Mouse (Mus musculus): ENCODE data around the gene Arsb.
"Not testable (repeated sequence)": the region's sequence is repeated elsewhere in the genome, so short reads cannot be mapped to it uniquely, and the experiment has no call there.

Gene Arsb

DNA sequence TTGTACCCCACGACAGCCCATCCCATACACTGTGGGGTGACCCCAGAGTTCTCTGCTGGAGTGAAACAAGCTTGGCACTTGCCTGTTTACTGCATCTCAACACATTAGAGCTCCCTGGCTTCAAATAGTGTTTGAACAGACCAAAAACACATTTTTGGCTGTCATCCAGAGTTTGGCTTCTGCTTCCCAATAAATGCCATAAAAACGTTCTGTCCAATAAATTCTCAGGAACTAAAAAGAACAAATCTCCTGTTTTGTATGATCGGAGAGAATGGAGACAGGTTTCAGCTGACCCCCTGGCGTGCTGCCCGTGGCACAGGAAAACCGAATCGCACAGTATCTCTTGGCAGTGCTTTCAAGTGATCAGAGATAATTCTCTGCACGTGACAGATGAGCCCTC, 16.2 kb downstream of the Arsb start:
- DNase-seq (ENCODE audit: low spot score) = no peak

DNA sequence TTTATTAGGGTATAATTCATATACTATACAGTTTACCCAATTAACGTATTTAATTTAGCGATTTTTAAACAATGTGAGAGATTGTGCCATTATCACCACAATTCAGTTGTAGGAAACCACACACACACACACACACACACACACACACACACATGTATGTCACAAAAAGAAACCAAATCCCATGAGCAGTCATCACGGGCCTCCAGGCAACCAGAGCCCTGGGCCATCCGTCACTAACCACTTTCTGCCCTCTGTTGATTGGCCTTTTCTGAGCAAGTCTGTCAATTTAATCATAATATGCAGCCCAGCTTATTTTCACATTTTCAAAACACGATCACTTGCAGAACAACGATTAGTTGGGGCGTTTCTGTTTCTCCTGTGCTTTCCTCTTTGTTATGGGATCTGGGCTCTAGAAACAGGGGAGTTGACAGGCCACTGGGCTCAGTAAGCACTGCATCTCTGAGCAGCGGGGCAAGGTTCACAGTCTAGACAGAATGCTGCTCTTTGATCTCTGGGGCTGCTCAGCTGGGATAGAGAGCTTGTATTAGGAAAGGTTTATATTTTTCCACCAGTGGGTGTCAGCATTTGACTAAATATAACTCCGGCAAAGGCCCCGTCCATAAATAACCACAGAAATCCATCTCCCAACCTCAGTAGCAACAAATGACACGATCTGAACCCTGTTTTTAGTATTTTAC, 21.7 kb downstream of the Arsb start:
- DNase-seq (ENCODE audit: low spot score) = no peak

DNA sequence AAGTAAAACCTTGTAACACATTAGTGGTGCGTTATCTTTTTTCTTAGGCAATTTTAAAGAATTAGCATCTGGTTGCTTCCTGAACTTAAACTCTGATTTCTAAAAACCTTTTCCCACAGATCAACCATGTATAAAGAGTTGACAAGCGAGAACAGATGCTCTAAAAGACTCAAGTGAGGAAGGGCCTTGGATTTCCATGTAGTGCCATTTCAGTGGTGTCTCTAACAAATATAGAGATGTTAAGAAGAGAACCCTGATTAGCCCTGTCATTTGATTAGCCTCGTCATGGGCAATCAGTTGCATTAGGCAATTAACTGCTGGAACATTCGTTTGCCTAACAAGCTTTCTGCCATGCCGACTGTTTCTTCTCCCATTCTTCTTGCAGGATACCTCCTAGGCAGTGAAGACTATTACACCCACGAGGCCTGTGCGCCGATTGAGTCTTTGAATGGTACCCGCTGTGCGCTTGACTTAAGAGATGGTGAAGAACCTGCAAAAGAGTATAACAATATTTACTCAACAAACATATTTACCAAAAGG, 22.3 kb downstream of the Arsb start:
- no peak for DNase-seq (ENCODE audit: low spot score)

DNA sequence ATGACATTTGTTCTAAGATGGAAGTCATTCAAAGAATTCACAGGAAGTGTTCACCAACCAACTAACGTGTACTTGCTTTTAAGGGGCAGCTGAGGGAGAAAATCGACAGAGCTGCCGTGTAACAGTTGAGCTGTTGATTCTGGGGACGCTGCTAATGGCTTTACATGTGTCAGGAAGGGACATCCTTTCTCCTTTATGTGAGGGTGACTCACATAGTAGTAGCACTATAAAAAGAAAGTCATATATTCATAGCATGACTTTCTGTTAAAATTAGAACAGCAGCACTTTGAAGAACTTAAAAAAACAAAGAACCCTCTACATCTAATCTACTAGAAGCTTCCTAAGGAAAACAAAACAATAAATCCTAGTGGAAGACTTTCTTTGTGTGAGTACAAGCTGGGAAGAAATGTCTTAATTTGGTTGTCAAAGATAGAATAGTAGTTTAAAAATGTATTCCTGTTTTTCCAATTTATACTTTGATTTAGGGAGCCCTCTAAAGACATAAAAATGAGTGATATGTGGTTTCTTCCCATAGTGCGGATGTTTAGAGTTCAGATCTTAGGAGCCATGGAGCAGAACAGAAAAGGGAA, 25.7 kb downstream of the Arsb start:
- DNase-seq (ENCODE audit: low spot score) = no peak

DNA sequence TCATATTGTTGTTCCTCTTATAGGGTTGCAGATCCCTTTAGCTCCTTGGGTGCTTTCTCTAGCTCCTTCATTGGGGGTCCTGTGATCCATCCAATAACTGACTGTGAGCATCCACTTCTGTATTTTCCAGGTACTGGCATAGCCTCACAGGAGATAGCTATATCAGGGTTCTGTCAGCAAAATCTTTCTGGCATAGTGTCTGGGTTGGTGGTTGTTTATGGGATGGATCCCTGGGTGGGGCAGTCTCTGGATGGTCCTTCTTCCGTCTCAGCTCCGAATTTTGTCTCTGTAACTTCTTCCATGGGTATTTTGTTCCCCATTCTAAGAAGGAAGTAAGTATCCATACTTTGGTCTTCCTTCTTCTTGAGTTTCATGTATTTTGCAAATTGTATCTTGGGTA, 38.9 kb downstream of the Arsb start:
- DNase-seq (ENCODE audit: low spot score) = not testable (repeated sequence)

DNA sequence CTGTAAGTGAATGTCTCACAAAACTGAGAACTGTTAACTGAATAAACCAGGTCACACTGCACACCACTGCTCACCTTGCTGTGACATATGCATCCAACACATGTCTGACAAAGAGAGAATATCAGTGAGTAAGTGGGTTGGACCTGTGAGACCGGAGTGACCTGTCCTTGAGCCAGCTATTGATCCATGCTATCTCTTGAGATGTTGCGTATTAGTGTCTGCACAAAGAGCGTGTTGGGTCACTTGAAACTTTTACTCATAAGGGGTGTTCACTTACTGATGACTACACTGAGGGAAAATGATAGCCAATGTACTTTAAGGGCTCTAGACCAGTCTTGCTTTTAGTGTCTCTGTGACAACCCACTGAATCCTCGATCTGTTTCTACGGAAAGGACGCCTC, 42.7 kb downstream of the Arsb start:
- DNase-seq (ENCODE audit: low spot score) = no peak

DNA sequence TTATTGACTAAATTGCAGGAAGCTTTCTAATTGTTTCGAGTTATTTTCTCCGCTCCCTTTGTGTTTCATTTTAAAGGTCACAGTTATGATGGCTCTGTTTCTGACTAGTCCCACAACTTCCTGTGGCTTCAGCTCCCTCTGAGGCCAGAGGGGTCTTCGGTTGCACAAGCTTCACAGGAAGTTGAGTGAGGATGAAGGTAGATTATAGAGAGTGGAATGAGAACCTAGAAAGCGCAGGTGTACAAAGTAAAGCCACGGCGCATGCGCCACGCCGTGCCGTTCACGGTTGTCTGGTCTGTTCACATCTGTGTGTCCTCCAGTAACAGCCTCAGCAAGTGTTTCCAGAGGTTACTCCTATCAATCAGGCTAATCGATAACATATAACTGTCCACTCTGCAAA, 43.2 kb downstream of the Arsb start:
- no peak for DNase-seq (ENCODE audit: low spot score)

DNA sequence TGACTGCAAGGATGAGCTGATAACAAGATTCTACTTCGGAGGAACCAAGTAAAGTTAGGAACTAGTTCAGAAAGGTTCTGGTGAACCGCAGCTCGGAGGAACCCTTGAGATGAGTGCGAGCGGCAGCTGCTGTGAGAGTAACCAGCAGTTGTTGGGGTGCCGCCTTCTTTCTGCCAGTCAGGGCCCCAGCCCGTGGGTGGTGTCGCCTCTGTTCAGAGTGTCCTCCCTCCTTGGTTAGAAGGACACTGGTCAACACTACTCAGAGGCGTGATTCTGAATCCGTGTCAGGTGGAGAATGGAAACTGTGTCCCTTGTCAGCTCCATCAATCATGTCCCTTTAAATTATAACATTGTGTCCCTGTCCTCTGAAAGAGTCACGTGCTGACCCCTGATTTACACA, 43.7 kb downstream of the Arsb start:
- DNase-seq (ENCODE audit: low spot score) = no peak

DNA sequence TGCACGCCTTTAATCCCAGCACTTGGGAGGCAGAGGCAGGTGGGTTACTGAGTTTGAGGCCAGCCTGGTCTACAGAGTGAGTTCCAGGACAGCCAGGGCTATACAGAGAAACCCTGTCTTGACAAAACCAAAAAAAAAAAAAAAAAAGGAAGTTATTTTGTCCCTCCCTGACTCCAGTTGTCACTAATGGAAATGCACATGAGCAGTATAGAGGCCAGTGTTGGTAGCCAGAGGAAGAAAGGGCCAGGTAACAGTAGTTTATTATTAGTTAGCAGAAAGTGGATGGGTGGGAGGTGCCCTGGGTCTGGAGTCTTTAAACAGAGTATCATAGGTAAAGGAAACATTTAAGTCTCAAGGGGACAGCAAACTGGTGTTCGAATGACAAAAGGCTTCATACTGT, 44.7 kb downstream of the Arsb start:
- no peak for DNase-seq (ENCODE audit: low spot score)

DNA sequence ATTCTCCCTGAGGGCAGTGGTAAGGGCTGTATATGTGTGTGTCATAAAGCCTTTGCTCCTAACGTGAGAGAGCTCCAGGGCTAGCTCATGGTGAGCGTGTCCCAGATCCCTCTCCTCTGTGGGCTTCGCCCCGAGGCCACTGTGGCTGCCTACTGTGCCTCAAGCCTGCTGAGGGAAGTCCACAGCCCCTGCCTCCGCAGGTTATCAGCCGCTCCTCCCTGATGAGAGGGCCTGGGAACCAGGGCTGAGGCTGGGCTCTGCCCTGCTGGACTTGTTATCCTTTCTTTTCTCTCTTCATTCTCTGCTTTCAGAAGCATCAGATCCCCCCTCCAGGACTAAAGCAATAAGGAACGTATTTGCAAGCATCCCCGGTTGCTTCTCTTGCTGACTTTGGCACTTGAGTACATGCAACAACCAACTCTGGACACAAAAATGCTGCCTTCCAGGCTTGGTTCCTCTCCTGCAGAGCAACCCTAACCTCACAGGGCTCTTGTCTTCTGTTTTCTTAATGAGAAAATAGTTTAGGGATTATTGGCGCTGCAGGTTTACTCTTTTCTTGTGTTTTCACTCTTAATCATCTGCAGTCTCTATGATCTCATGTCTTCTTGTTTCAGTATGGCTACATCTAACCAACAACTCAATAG, 45.4 kb downstream of the Arsb start:
- no peak for DNase-seq (ENCODE audit: low spot score)

DNA sequence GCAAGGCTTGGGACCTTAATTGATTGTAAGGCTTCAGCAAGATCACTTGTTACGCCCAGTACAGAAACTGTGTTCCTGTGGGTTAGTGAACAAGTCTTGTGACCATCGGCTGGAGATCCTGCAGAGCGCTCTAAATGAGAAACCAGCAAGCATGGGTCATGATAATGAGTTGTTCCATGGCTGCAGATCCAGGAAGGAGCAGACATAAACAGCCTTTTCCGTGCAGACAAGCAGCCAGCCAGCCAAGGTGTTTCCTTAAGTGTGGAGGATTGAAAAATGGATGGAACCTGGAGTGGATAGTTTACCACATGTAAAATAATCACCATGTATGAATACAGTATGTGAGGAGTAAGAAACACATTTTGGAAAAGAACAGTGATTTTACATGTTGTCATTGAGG, 48.7 kb downstream of the Arsb start:
- DNase-seq (ENCODE audit: low spot score) = no peak

DNA sequence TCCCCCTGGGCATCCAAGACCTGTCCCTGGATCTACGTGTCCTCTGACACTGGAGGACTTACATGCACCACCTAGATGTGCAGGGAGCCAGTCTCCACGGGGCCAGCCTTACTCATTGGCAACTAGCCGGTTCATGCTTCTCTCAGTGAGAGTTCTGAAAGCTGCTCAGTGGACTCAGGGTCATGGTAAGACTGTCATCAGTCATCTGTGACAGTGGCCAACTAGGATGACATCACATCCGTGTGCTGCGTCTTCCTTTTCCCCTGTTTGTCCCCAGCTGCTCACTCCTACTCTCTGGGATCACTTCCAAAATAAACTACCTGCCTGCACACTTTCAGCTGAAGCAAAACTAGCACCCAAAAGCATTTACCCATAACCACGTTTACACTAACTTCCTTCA, 50.6 kb downstream of the Arsb start:
- DNase-seq (ENCODE audit: low spot score) = no peak

DNA sequence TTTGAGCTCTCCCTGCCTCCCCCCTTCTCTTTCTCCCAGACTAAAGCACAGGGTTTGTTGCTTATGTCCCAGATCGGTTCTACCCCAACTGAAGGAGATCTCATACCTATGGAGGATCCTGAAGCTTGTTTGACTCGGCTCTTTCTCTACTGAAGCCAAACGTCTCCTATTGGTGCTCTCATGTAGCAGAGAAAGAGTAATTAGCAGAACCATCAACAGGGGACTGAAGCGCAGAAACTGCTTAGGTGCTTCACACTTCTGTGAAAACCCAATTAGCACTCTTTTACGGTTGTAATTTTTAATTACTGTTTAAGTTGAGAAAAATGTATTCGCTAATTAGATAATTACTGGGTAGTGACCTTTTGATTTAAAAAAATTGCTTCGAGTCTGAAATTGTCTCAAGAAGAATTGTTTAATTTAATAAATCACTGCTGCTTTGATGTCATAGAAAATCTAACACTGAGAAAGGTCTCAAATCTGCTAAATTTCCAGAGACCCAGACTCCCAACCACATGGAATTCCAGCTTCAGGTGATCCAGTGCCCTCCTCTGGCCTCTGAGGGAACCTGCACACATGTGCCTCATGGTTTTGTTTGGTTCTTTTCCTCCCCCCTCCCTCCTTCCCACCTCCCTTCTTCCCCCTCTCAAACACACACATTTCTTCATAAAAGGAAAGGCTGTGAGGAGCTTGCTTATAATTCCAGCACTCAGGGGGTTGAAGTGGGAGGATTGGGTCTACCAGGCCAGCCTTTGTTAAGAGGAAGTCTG, 54.5 kb downstream of the Arsb start:
- no peak for DNase-seq (ENCODE audit: low spot score)

DNA sequence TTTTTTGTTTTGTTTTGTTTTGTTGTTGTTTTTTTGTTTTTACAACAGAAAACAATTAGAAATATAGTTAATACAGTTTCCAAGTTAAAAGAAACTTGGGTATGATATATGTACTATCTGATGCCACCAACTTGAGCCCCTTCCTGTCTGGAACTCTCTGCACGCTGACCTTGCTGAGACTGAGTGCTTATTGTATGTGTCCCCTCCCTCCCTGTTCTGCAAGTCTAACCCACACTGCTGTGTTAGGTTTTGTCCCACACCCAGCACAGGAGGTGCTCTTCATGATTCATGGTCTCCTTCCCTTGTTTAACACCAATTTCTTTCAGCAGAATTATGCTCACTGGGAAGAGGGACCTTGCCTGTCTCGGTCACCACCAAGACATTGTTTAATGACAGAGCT, 56.3 kb downstream of the Arsb start:
- DNase-seq (ENCODE audit: low spot score) = no peak

DNA sequence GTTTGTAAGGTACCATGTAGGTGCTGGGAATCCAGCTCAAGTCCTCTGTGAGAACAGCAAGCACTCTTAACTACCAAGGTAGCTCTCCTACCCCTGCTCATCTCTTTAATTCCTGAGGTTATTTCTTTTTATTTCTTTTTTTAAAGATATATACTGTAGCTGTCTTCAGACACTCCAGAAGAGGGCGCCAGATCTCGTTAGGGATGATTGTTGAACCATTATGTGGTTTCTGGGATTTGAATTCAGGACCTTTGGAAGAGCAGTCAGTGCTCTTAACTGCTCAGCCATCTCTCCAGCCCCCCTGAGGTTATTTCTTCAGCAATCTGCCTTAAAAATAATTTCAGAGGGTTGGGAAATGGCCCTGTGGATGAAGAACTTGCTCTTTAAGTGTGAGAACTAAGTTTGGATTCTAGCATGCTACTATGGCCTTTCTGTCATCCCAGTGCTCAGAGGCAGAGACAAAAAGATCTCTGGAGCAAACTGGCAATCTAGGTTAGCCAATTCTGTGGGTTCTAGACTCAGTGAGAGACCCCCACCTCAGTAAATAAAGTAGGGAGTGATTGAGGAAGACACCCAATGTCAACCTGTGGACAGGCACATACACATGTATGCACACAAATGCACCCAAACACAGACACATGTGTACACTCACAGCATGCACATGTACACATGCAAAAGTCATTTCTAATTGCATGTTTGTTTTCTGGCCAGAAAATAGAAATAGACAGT, 58.3 kb downstream of the Arsb start:
- DNase-seq (ENCODE audit: low spot score) = no peak

DNA sequence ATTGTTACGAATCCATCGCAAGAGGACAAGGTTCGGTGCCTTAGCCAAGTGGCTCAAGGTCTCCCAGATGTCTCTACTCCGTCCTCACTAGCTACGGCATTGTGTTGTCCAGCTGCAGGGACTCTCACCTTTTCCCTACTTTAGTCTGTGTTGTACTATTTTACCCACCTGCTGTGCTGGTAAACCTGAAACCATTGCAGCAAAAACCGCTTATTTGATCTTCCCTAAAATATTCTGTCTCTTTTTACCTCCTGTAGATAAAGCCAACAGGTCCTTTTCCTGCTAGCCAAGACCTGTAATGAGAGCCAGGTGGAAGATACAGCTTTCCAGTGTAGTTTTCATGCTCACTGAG, 58.8 kb downstream of the Arsb start:
- DNase-seq (ENCODE audit: low spot score) = no peak

DNA sequence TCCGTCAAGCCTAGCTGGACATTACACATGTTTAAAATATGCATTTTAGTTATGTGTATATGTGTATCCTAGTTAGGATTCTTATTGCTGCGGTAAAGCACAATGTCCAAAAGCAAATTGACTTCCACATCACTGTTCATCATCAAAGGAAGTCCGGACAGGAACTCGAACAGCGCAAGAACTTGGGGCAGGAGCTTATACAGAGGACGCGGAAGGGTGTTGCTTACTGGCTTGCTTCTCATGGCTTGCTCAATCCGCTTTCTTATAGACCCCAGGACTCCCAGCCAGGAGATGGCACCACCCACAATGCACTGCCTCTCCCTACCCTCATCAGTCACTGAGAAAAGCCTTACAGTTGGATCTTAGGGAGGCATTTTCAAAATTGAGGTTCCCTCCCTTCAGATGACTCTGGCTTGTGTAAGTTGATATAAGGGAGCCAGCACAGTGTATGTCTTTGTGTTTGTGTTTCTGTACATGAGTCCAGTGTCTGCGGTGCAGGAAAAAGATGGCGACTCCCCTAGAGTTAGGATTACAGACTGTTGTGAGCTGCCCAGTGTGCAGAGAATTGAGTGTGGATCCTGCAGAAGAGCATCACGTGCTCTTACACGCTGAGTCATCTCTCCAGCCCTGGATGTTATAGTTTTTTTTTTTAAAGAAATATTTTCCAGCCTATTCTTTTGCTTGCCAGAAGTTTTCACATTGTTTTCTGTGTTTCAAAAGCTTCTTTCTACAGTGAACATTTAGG, 66.2 kb downstream of the Arsb start:
- no peak for DNase-seq (ENCODE audit: low spot score)

DNA sequence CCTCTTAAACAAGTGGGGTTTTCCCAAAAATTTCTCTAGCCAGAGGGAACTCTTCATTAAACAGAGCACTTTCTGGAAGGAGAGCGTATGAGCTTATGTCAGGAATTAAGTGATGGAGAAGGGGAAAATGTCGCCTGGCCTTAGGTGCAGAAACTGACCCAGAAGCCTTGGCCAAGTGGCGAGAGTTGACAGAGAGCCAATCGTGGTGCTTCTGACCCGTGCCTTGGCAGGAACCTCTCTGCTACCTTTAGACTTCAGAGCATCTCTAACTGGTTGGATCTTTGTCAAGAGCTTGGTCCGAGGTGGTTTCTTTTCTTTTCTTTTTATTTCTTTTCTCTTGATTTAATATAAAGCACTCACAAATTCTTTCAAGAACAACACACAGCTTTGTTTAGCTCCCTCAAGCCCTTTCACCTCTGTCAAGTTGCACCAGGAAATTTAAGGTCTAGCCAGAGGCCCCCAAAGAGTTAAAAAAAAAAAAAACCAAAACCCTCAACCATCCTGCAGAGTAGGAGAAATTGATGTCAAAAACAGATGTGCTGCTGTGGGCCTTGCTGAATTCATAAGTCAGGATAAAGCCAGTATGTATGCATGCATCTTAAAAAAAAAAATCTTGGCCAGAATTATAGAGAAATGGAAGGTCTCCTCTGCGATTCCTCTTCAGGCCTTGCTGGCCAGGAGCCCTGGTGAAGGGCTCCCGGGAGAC, 67.2 kb downstream of the Arsb start:
- no peak for DNase-seq (ENCODE audit: low spot score)

DNA sequence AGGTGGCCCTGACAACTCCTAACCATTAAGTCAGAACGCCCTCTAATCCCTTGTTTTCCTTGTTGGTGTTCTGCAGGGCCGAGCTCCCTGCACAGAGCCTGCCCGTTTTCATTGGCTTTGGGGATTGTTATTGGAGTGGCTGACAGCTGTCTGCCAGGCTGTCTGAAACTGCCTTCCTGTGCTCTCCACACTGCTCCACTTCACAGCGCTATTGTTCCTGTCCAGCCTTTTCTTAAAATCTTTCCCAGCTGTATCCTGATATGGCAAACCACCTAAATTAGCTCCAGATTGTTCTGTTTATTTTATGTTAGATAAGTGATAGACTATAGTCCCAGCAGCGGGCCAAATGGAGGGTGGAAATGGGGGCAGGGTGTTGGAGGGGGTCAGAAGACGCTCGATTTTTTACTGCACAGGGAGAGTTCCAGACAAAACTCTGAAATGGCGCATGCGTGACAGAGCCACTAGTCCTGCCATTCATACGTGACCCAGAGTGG, 67.8 kb downstream of the Arsb start:
- no peak for DNase-seq (ENCODE audit: low spot score)

DNA sequence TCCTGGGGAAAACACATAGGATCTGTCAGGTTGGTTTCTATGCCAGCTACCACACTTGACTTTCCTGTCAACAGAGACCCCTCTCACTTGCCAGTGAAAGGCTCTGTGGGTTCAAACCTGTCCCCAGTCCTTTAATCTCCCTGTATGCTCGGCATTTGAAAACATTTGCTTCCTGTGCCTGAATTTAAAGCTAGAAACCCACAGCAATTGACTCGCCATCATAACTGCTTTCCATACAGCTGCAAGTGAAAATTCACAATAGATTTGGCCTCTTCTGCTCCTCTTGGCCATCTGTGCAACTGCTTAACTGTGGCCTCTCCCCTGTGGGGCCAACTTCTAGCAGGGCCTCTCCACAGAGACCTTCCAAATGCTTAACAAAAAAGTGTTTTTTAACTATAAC, 68.3 kb downstream of the Arsb start:
- DNase-seq (ENCODE audit: low spot score) = no peak

DNA sequence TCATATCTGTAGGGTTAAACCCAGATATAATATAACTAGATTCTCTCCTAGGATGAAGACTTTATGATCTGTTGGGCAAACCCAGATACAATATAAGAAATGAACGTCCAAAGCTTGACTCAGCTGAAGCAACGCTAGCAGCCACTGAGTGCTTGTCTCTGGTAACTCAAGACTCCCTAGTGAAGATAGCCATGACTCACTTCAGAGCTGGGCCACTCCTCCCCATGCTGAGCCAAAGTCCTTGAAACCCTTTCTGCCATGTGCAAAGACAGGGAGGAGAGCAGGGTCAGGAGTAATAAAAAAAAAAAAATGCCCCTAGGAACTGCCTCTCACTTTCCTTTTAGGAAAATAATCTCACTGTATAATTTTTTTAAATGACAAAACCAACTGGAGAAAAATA, 68.7 kb downstream of the Arsb start:
- DNase-seq (ENCODE audit: low spot score) = no peak

Measured in urinary bladder, postnatal 10 days (tissue).